Mouse (Mus musculus) spleen, adult 2 months (tissue): Measurements from ENCODE around the gene Sec14l2.
"Not testable (repeated sequence)": the region's sequence is repeated elsewhere in the genome, so short reads cannot be mapped to it uniquely, and the experiment has no call there.

Experiments used
- CTCF ChIP-seq: fragments of 200-500 bp; IDR thresholded peaks from 2 replicates; pipeline ENCODE4 v1.5.1; 2011; ENCODE audit warnings: mild to moderate bottlenecking, inconsistent platforms; ENCODE audit not compliant: insufficient read depth, insufficient read length, insufficient replicate concordance; ENCODE audit errors: extremely low read depth
- POLR2A ChIP-seq: fragments of 200-500 bp; IDR thresholded peaks from 2 replicates; pipeline ENCODE4 v1.6.1; 2011; ENCODE audit warnings: low read depth, low read length, inconsistent platforms

- not testable (repeated sequence) for TF ChIP-seq POLR2A, CTCF
These were observed 5.2 kb upstream of the Sec14l2 start for GRCm38 (mm10) chr11:4128461-4128860.
